Mouse (Mus musculus) kidney, embryonic 14.5 days (tissue): ENCODE measurements around the gene Ifnar2. TPM values are rescaled to one million over a fixed set of nuclear protein-coding genes. Genes with fewer than 3 reads are reported as not detected.
A peak's percentile ranks its signal among the peaks of the same experiment; 100 is the strongest.
"Not testable (repeated sequence)": the region's sequence is repeated elsewhere in the genome, so short reads cannot be mapped to it uniquely, and the experiment has no call there.

ENCODE experiments used
- ATAC-seq: fragments of 200-750 bp; cut with Nextera tagmentation; 2 replicates; pipeline ENCODE4 v1.8.0; 2017; ENCODE audit warnings: moderate number of reproducible peaks, mild to moderate bottlenecking, moderate TSS enrichment, moderate library complexity; ENCODE audit not compliant: low FRiP score, low TSS enrichment
- H3K27ac ChIP-seq: fragments of 300-500 bp; sonication (generic); 2 replicates; pipeline ENCODE4 v1.5.1; 2014; ENCODE audit warnings: low read depth, mild to moderate bottlenecking, low read length, moderate library complexity, mixed read lengths
- H3K27me3 ChIP-seq: fragments of 300-500 bp; sonication (generic); 2 replicates; pipeline ENCODE4 v1.6.1; 2014; ENCODE audit warnings: mild to moderate bottlenecking, low read length; ENCODE audit not compliant: control insufficient read depth, insufficient read depth
- H3K36me3 ChIP-seq: fragments of 300-500 bp; sonication (generic); 2 replicates; pipeline ENCODE4 v1.6.1; 2014; ENCODE audit warnings: low read length, mixed read lengths; ENCODE audit not compliant: control insufficient read depth, insufficient read depth
- H3K4me1 ChIP-seq: fragments of 300-500 bp; sonication (generic); 2 replicates; pipeline ENCODE4 v1.6.1; 2014; ENCODE audit warnings: low read length, mixed read lengths; ENCODE audit not compliant: control insufficient read depth, insufficient read depth
- H3K4me2 ChIP-seq: fragments of 300-500 bp; sonication (generic); replicated peaks from 2 replicates; pipeline ENCODE4 v1.6.1; 2014; ENCODE audit warnings: low read depth, mild to moderate bottlenecking, low read length
- H3K4me3 ChIP-seq: fragments of 300-500 bp; sonication (generic); 2 replicates; pipeline ENCODE4 v1.5.1; 2014; ENCODE audit warnings: mild to moderate bottlenecking, low read length
- H3K9ac ChIP-seq: fragments of 300-500 bp; sonication (generic); 2 replicates; pipeline ENCODE4 v1.6.1; 2014; ENCODE audit warnings: low read depth, mild to moderate bottlenecking, low read length, moderate library complexity
- H3K9me3 ChIP-seq: fragments of 300-500 bp; sonication (generic); 2 replicates; pipeline ENCODE4 v1.6.1; 2016; ENCODE audit warnings: low read length; ENCODE audit not compliant: control insufficient read depth
- WGBS: fragments of 180-500 bp; shearing (Covaris S2); extraction: QIAGEN DNeasy Blood & Tissue Kit; methylation state at CpG from one replicate; pipeline ENCODE4 v1.1.7; 2014; 5-methylcytosine and 5-hydroxymethylcytosine counted together
- polyA plus RNA-seq: library from polyadenylated mRNA; unstranded; fragments of >200 nt; fragmentation: Nextera tagmentation; extraction: Ambion mirVana; gene quantifications from 2 replicates; pipeline ENCODE4 v1.2.1, GENCODE M21; 2014

The Ifnar2 gene
- polyA plus RNA-seq, 1 experiment from 2014 or later: 47.2 TPM

DNA sequence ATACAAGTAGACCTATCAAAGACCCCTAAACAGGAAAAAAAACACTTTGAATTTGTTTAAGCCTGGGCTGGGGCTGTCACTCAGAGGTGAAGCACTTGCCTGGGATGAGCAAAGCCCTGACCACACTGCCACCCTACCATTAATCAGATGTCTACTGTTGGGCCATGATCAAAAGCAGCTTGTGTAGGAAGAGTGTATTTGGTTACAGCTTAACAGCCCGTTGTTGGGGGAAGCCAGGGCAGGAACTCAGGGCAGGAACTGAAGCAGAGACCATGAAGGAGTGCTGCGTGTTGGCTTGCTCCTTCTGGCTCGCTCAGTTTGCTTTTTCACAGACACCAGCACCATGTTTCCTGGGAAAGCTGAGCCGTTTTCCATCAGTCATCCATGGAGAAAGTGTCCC is 54.0 kb downstream of the Ifnar2 start:
- H3K4me3 ChIP-seq: no peak overlapping the region
- peaks cover 29% of the 10 kb centered on the region for H3K36me3 ChIP-seq
- no peaks in the 10 kb centered on the region for H3K27me3 ChIP-seq
- no peak for ATAC-seq
- no peaks in the 10 kb centered on the region; the same call in 1 of the 2 replicates for H3K9me3 ChIP-seq
- H3K9ac ChIP-seq: no peak overlapping the region
- 56% methylated on average over 4 of the region's 4 CpGs for WGBS
- H3K4me2 ChIP-seq: no peak overlapping the region
- no peak overlapping the region for H3K27ac ChIP-seq
- H3K4me1 ChIP-seq: no peaks in the 10 kb centered on the region

DNA sequence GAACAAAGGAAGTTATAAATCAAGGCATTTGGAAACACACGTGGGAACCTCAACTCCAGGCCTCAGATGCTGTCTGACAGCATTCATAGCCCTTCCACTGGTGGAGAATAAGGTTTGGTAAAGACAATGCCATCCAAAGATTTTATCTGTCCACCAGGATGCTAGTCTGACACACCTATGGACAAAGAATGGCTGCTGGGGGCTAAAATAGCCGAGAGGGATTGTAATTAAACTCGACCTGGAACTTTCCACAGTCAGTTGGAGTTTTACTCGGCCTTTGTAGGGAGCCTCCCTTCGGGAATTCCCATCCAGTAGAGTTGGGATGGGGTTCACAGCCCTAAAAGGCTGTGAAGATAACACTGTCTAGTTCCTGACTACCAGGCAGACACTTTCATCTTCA is 54.9 kb downstream of the Ifnar2 start:
- H3K4me2 ChIP-seq: no peak overlapping the region
- H3K9me3 ChIP-seq: no peaks in the 10 kb centered on the region; the same call in 1 of the 2 replicates
- H3K27ac ChIP-seq: no peak overlapping the region
- no peak overlapping the region for H3K4me3 ChIP-seq
- H3K4me1 ChIP-seq: no peaks in the 10 kb centered on the region
- WGBS: 53% methylated on average over 5 of the region's 5 CpGs
- ATAC-seq: no peak
- H3K27me3 ChIP-seq: no peaks in the 10 kb centered on the region
- H3K9ac ChIP-seq: no peak overlapping the region
- peaks cover 24% of the 10 kb centered on the region for H3K36me3 ChIP-seq

DNA sequence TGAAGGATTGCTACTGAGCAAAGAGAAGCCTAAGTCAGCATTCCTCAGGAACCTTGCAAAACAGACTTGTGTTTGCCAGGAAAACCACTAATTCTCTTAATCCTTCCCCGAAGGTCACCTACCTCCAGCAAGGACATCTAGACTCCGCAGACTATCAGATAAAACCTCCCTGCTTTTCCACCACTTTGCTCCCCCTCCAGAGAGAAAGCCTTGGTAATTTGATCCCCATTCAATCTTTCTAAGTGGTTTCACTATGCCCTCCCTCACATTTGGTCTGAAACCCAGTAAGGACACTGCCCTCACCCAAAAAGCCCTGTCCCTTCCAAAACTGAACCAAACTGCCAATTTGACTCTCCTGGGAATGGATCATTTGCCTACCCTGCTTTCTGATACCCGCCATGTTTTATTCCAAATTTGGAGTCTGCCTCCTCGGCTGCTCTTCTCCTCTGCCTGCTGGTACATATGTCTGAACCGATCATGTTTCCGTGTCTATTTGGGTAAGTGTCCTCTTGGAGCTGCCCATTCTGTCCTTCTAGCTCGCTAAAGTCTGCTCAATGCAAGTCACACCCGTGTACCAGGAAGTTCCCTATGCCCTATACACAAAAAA is 55.8 kb downstream of the Ifnar2 start:
- WGBS: 51% methylated on average over 8 of the region's 8 CpGs
- no peak overlapping the region for H3K4me3 ChIP-seq
- H3K9ac ChIP-seq: no peak overlapping the region
- H3K27ac ChIP-seq: no peak overlapping the region
- no peaks in the 10 kb centered on the region; the same call in 1 of the 2 replicates for H3K9me3 ChIP-seq
- no peak overlapping the region for H3K4me2 ChIP-seq
- no peaks in the 10 kb centered on the region for H3K27me3 ChIP-seq
- no peaks in the 10 kb centered on the region for H3K4me1 ChIP-seq
- no peak for ATAC-seq
- peaks cover 21% of the 10 kb centered on the region for H3K36me3 ChIP-seq

DNA sequence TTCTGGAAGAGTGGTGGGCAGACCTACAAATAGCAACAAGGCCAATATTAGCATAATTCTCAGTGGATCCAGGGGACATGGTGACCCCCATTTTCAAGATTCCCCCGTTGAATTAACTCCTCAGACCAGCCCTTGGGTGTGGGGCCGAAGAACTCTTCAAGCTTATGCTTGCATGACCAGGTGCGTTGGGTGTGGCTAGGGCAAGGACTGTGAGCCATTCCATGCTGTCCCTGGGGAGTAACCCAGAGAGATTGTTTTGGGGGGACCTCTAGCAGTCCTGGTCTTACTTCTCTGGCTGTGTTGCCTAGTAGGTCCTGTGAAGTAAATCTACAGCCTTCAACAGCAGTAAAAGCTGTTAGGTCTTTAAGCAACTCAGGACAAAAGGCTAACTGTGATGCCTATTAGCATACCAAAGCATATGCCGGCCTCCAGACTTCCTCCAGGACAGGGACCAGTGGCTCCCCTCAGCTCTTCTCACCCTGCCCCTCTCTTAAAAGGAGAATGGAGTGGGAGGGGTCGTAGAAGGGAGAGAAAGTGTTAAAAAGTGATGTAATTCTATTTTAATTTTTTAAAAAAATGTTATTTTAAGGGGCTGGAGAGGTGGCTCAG is 60.2 kb downstream of the Ifnar2 start:
- WGBS: 40% methylated on average over 5 of the region's 5 CpGs
- H3K27me3 ChIP-seq: no peaks in the 10 kb centered on the region
- no peak overlapping the region for H3K4me2 ChIP-seq
- no peaks in the 10 kb centered on the region for H3K4me1 ChIP-seq
- no peak for ATAC-seq
- H3K27ac ChIP-seq: no peak overlapping the region
- H3K9me3 ChIP-seq: no peaks in the 10 kb centered on the region; the same call in 1 of the 2 replicates
- no peak overlapping the region for H3K4me3 ChIP-seq
- H3K9ac ChIP-seq: no peak overlapping the region
- no peaks in the 10 kb centered on the region for H3K36me3 ChIP-seq

DNA sequence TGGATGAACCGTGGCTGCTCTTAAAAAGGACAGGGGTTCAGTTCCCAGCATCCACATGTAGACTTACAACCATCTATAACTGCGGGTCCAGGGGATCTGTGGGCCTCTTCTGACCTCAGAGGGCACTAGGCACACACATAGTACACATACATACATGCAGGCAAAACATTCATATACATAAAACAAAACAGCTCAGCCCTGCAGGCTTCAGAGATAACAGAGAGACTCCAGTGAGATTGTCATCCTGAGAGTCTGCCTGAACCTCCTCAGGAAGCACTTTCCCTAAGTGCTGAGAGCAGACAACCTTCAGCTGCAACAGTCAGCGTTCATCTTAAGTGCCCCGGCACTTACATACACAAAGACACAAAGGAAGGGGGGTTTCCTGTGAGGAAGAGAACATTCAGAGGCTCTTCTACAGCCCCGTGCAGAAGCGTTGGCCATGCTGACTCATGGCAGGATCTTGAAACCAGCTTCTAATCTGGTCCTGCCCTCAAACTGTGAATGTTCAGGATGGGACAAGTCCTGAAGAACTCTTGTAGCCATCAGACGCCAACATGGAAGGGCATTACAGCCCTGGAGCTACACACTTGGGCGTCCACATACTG is 60.8 kb downstream of the Ifnar2 start:
- Histone ChIP-seq H3K4me3 (no peak overlapping the region), H3K27ac (no peak overlapping the region), H3K27me3 (no peaks in the 10 kb centered on the region), H3K4me2 (no peak overlapping the region), H3K9ac (no peak overlapping the region), H3K36me3 (no peaks in the 10 kb centered on the region), H3K9me3 (no peaks in the 10 kb centered on the region; the same call in 1 of the 2 replicates), H3K4me1 (no peaks in the 10 kb centered on the region)
- no peak for ATAC-seq
- 51% methylated on average over 8 of the region's 8 CpGs for WGBS

DNA sequence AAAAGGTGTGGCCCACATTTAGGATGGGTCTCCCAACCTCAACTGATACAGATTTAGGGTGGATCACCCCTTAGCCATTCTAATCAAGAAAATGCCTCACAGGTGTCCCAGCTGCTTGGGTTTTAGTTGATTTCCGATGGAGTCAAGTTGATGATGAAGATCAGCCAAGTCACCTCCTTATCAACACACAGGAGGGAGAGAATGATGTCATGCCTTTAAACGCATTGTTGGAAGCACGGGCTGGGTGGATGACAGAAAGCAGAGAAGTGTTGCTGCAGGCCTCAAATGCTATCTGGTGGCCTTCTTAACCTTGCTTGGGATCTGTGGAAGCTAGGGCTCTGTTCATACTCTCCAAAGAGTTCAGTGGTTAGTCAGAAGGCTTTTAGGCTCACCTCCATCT is 61.5 kb downstream of the Ifnar2 start:
- no peak overlapping the region for H3K4me3 ChIP-seq
- no peak overlapping the region for H3K27ac ChIP-seq
- 90% methylated on average over 3 of the region's 3 CpGs for WGBS
- no peaks in the 10 kb centered on the region for H3K36me3 ChIP-seq
- no peaks in the 10 kb centered on the region for H3K4me1 ChIP-seq
- no peaks in the 10 kb centered on the region; the same call in 1 of the 2 replicates for H3K9me3 ChIP-seq
- no peak overlapping the region for H3K9ac ChIP-seq
- H3K27me3 ChIP-seq: no peaks in the 10 kb centered on the region
- H3K4me2 ChIP-seq: no peak overlapping the region
- no peak for ATAC-seq

DNA sequence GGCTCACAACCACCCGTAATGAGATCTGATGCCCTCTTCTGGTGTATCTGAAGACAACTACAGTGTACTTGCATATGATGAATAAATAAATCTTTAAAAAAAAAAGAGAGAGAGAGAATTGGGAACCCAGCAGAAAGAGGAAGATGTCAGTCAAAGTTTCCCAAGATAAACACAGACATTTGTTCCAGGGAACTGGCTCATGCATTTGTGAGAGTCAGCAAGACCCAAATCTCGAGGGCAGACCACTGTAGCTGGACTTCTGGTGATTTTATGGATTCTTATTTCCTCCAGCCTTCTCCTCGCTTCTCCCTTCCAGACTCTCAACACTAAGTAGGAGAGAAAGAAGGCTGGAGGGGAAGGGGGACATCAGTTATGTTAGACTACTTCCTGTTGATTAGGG is 65.5 kb downstream of the Ifnar2 start:
- no peak overlapping the region for H3K27ac ChIP-seq
- H3K27me3 ChIP-seq: no peaks in the 10 kb centered on the region
- no peaks in the 10 kb centered on the region for H3K36me3 ChIP-seq
- H3K9me3 ChIP-seq: no peaks in the 10 kb centered on the region
- H3K4me2 ChIP-seq: no peak overlapping the region
- no peak overlapping the region for H3K4me3 ChIP-seq
- no peaks in the 10 kb centered on the region for H3K4me1 ChIP-seq
- no peak overlapping the region for H3K9ac ChIP-seq
- WGBS: 77% methylated on average over 3 of the region's 3 CpGs
- no peak for ATAC-seq

DNA sequence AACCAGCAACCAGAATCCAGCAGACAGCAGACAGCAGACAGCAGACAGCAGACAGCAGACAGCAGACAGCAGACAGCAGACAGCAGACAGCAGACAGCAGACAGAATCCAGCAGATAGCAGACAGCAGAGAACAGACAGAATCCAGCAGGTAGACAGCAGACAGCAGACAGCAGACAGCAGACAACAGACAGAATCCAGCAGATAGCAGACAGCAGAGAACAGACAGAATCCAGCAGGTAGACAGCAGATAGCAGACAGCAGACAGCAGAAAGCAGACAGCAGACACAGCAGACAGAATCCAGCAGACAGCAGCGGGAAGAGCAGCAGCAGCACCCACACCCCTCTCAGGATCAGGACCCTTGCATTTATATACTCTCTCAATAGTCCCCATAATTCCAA is 66.0 kb downstream of the Ifnar2 start:
- ATAC-seq, H3K4me3 ChIP-seq, H3K27ac ChIP-seq, H3K27me3 ChIP-seq, H3K4me2 ChIP-seq, H3K36me3 ChIP-seq, H3K4me1 ChIP-seq, H3K9me3 ChIP-seq, H3K9ac ChIP-seq: not testable (repeated sequence)
- 82% methylated on average over 1 of the region's 1 CpGs for WGBS

DNA sequence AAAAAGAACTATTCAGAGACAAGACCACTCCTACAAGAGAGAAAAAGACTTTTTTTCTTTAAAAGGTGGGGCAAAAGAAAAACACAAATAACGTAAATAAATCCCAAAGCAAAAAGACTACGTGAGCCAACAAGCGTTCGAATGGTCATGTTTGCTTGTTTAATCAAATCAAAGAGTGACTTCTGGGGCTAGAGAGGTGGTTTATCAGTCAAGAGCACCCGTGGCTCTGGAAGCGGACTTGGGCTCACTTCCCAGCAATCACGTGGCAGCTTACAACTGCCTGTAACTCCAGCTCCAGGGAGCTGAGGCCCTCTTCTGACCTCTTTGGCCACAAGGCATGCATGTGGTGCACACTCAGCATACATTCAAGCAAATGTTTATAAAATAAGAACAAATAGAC is 68.8 kb downstream of the Ifnar2 start:
- WGBS: 51% methylated on average over 7 of the region's 7 CpGs
- no peak overlapping the region for H3K9ac ChIP-seq

More for the DNA sequence above, 68.8 kb downstream of the Ifnar2 start:
- 0 out of 2 replicates have a peak, but pooled peaks have one; percentile 60 for ATAC-seq
- H3K4me3 ChIP-seq: no peak overlapping the region
- H3K27me3 ChIP-seq: no peaks in the 10 kb centered on the region
- no peaks in the 10 kb centered on the region for H3K4me1 ChIP-seq
- no peaks in the 10 kb centered on the region for H3K9me3 ChIP-seq
- H3K36me3 ChIP-seq: no peaks in the 10 kb centered on the region
- H3K4me2 ChIP-seq: no peak overlapping the region
- no peak overlapping the region for H3K27ac ChIP-seq
